In the genomic region with DNA sequence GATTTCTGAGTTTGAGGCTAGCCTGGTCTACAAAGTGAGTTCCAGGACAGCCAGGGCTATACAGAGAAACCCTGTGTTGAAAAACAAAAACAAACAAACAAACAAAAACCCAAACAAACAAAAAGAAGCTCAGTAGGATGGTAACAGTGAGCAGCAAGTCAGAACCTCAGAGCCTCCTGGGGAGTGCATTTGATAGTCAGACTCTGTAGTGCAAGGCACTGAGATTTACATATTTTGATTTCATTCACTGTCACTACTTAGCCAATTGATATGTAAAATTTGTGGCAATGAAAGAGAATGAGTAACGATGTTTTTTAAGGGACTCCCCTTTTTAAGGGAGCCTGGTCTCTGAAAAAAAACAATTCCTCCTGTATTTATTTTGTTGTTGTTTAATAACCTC, we compare ENCODE assay signal across 16 mouse cellular contexts.
"Had no signal": no experiment of that assay in that cellular context is flagged by ENCODE, and none has a peak within 500 bp of the region (broad histone marks: within the 10 kb centered on the region; RNA-seq: fewer than 3 reads in every experiment).

No protein-coding gene starts in this region.

- H3K27me3 ChIP-seq: lung, embryonic 15.5 days; megakaryocyte, embryonic 14.5 days; neural tube, embryonic 12.5 days; stomach, embryonic 15.5 days had no signal

- H3K4me2 ChIP-seq: lung, embryonic 15.5 days; midbrain, embryonic 11.5 days; neural tube, embryonic 12.5 days; stomach, embryonic 15.5 days had no signal

- ATAC-seq: lung, postnatal 0 days had no signal

- H3K9ac ChIP-seq: lung, embryonic 15.5 days; neural tube, embryonic 12.5 days; stomach, embryonic 15.5 days had no signal

- H3K36me3 ChIP-seq: lung, embryonic 15.5 days; neural tube, embryonic 12.5 days; stomach, embryonic 15.5 days had no signal

- H3K4me3 ChIP-seq: lung, embryonic 15.5 days; megakaryocyte, embryonic 14.5 days; neural tube, embryonic 12.5 days; stomach, embryonic 15.5 days had no signal

- DNase-seq: lung, adult 2 months; lung, postnatal 14 days; lung, postnatal 36 days; midbrain, embryonic 14.5 days; right cerebral cortex, postnatal 14 days; thymus, adult 2 months; thymus, postnatal 25 days; thymus, postnatal 4 days had no signal

- H3K9me3 ChIP-seq: lung, embryonic 15.5 days; megakaryocyte, embryonic 14.5 days; neural tube, embryonic 12.5 days; stomach, embryonic 15.5 days had no signal

- H3K4me1 ChIP-seq: lung, embryonic 15.5 days; megakaryocyte, embryonic 14.5 days; neural tube, embryonic 12.5 days; stomach, embryonic 15.5 days had no signal

- H3K27ac ChIP-seq: lung, embryonic 15.5 days; macrophage; neural tube, embryonic 12.5 days; stomach, embryonic 15.5 days; stomach, postnatal 0 days had no signal
